Mouse (Mus musculus) liver, postnatal 0 days (tissue): ENCODE measurements around the gene Eef1akmt4. TPM values are rescaled to one million over a fixed set of nuclear protein-coding genes. Genes with fewer than 3 reads are reported as not detected.

Source experiments
- ATAC-seq: fragments of 200-750 bp; cut with Nextera tagmentation; 2 replicates; pipeline ENCODE4 v1.8.0; 2017; ENCODE audit warnings: mild to moderate bottlenecking, moderate library complexity
- DNase-seq: peaks from one replicate; pipeline ENCODE4 v3.0.0-alpha.2; 2016
- H3K27ac ChIP-seq: fragments of 300-500 bp; sonication (generic); 2 replicates; pipeline ENCODE4 v1.5.1; 2014; ENCODE audit warnings: antibody characterized with exemption, moderate library complexity, mild to moderate bottlenecking, low read depth
- H3K27me3 ChIP-seq: fragments of 300-500 bp; sonication (generic); 2 replicates; pipeline ENCODE4 v1.6.1; 2014; ENCODE audit warnings: low read length, control low read depth, mixed read lengths; ENCODE audit not compliant: insufficient read depth
- H3K36me3 ChIP-seq: fragments of 300-500 bp; sonication (generic); replicated peaks from 2 replicates; pipeline ENCODE4 v1.6.1; 2014; ENCODE audit warnings: mild to moderate bottlenecking, control low read depth, low read length, moderate library complexity, mixed read lengths; ENCODE audit not compliant: insufficient read depth
- H3K4me1 ChIP-seq: fragments of 300-500 bp; sonication (generic); 2 replicates; pipeline ENCODE4 v1.6.1; 2014; ENCODE audit warnings: antibody characterized with exemption, mild to moderate bottlenecking, control low read depth; ENCODE audit not compliant: insufficient read depth
- H3K4me2 ChIP-seq: fragments of 300-500 bp; sonication (generic); 2 replicates; pipeline ENCODE4 v1.6.1; 2014; ENCODE audit warnings: low read depth, mild to moderate bottlenecking, low read length, moderate library complexity, mixed read lengths
- H3K4me3 ChIP-seq: fragments of 300-500 bp; sonication (generic); 2 replicates; pipeline ENCODE4 v1.5.1; 2014; ENCODE audit warnings: low read depth, low read length
- H3K9ac ChIP-seq: fragments of 300-500 bp; sonication (generic); replicated peaks from 2 replicates; pipeline ENCODE4 v1.6.1; 2014; ENCODE audit warnings: mild to moderate bottlenecking, moderate library complexity
- H3K9me3 ChIP-seq: fragments of 300-500 bp; sonication (generic); 2 replicates; pipeline ENCODE4 v1.6.1; 2016; ENCODE audit warnings: mild to moderate bottlenecking, control low read depth, low read length, mixed read lengths
- CTCF ChIP-seq: sonication (generic); IDR thresholded peaks from 2 replicates; pipeline ENCODE4 v1.5.1; 2016; ENCODE audit warnings: antibody characterized with exemption, low read depth
- EP300 ChIP-seq: IDR thresholded peaks from 2 replicates; pipeline ENCODE4 v1.6.1; 2016; ENCODE audit warnings: antibody characterized with exemption, low read depth, mild to moderate bottlenecking
- WGBS: fragments of 180-500 bp; shearing (Covaris S2); extraction: QIAGEN DNeasy Blood & Tissue Kit; methylation state at CpG from one replicate; pipeline ENCODE4 v1.1.7; 2014; ENCODE audit not compliant: insufficient replicate concordance; 5-methylcytosine and 5-hydroxymethylcytosine counted together
- polyA plus RNA-seq: library from polyadenylated mRNA; unstranded; fragments of >200 nt; fragmentation: Nextera tagmentation; extraction: Ambion mirVana; gene quantifications from 2 replicates; pipeline ENCODE4 v1.2.1, GENCODE M21; 2015

Gene Eef1akmt4
- polyA plus RNA-seq, 1 experiment from 2014 or later, result 20.4 TPM

- Histone ChIP-seq H3K9ac (no peak overlapping the region), H3K4me1 (peaks cover 13% of the 10 kb centered on the region), H3K9me3 (no peaks in the 10 kb centered on the region), H3K4me3 (0 out of 2 replicates have a peak overlapping the region, but pooled peaks have one; percentile 4), H3K36me3 (no peaks in the 10 kb centered on the region), H3K27me3 (peaks cover 55% of the 10 kb centered on the region), H3K27ac (no peak overlapping the region), H3K4me2 (0 out of 2 replicates have a peak overlapping the region, but pooled peaks have one; percentile 16)
- ATAC-seq, result no peak
- DNase-seq, result peak; percentile 17
- WGBS, result 8% methylated on average over 48 of the region's 48 CpGs
- TF ChIP-seq EP300 (no peak), CTCF (no peak)
These were observed 20.2 kb upstream of the Eef1akmt4 start for GRCm38 (mm10) chr16:20591076-20591705.

DNA sequence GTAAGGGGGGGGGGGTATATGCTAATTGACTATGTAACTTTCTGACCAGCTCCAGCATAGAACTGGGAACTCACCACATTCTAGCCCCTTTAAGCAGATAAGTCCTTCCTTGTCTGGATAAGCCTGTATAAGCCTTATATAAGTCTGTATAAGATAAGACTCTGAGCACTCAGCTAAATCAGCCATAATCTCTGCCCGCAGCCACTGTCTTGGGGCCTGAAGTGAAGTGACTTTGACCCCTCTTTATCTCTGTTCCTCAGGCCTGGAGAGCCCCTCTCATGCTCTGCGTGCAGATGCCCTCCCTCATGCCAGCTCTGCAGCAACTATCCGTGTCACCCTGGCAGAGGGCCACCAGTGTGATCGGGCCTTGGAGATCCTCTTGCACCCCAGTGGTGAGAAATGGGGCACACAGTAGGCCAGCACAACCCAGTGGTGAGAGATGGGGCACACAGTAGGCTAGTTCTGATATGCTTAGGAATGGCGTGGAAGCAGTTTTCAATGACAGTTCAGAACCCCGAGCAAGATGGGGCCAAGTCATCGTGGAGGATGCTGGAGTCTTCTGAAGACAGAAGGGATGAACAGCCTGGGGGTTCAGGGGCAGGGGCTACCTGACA is 16.2 kb upstream of the Eef1akmt4 start:
- Histone ChIP-seq H3K27ac (no peak overlapping the region), H3K27me3 (peaks cover 31% of the 10 kb centered on the region), H3K4me1 (peaks cover 5% of the 10 kb centered on the region), H3K36me3 (no peaks in the 10 kb centered on the region), H3K4me2 (peak overlapping the region; percentile 9; the same call in 1 of the 2 replicates), H3K9me3 (no peaks in the 10 kb centered on the region), H3K4me3 (no peak overlapping the region), H3K9ac (no peak overlapping the region)
- DNase-seq, result peak; percentile 46
- 53% methylated on average over 7 of the region's 7 CpGs for WGBS
- TF ChIP-seq EP300 (peak; percentile 85; the same call in 1 of the 2 replicates), CTCF (no peak)
- peak; percentile 85 for ATAC-seq

GRCm38 (mm10) chr16:20595737-20596136 is 15.7 kb upstream of the Eef1akmt4 start:
- no peak for TF ChIP-seq EP300
- TF ChIP-seq CTCF, result no peak
- WGBS, result 72% methylated on average over 4 of the region's 4 CpGs
- no peaks in the 10 kb centered on the region for H3K9me3 ChIP-seq
- no peak overlapping the region for H3K4me3 ChIP-seq
- no peak overlapping the region for H3K27ac ChIP-seq
- no peak overlapping the region for H3K9ac ChIP-seq
- H3K27me3 ChIP-seq, result peaks cover 25% of the 10 kb centered on the region
- H3K4me2 ChIP-seq, result 0 out of 2 replicates have a peak overlapping the region, but pooled peaks have one; percentile 9
- no peaks in the 10 kb centered on the region; the same call in none of the 2 replicates for H3K4me1 ChIP-seq
- ATAC-seq (no peak), DNase-seq (no peak)
- no peaks in the 10 kb centered on the region for H3K36me3 ChIP-seq

DNA sequence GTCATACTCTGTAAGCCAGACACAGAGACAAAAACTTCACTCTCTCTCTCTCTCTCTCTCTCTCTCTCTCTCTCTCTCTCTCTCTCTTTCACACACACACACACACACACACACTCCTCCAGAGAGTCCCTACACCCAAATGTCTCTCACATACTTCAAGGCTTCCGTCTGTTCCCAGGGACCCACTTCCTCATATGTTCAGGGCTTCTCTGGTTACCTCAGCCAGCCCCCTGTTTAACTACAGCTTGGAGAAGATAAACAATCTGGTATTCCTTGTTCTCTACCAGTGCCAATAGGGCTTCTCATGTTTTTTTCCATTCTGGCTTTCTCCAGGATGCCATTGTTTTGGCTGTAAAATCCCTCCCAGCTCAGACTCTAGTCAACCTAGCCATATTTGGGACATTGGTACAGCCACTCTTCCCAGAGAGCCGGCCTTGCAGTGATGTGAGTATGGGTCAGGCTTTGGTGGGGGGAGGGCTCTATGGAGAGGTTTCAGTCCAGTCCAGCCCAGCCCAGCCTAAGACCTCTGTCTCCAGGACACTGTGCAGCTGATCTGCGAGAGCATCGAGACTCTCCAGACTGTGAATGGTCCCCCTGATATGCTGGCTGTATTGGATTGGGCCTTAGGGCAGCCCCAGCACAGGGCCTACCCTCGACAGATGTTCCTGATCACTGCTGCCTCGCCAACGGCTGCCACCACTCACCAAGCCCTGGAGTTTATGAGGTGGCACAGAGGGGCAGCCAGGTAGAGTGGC is 14.5 kb upstream of the Eef1akmt4 start:
- ATAC-seq, result no peak

GRCm38 (mm10) chr16:20600511-20600910 is 10.9 kb upstream of the Eef1akmt4 start:
- DNase-seq, result no peak
- H3K27me3 ChIP-seq, result 0 out of 2 replicates have a peak, but pooled peaks cover 4% of the 10 kb centered on the region
- no peak overlapping the region for H3K4me3 ChIP-seq
- no peak for TF ChIP-seq CTCF
- no peak for TF ChIP-seq EP300
- no peak overlapping the region for H3K4me2 ChIP-seq
- H3K27ac ChIP-seq, result no peak overlapping the region
- H3K9me3 ChIP-seq, result no peaks in the 10 kb centered on the region
- WGBS, result 77% methylated on average over 5 of the region's 5 CpGs
- H3K9ac ChIP-seq, result no peak overlapping the region
- ATAC-seq, result no peak
- H3K36me3 ChIP-seq, result peaks cover 7% of the 10 kb centered on the region
- H3K4me1 ChIP-seq, result no peaks in the 10 kb centered on the region; the same call in 1 of the 2 replicates

More for the DNA sequence above, 14.5 kb upstream of the Eef1akmt4 start:
- Histone ChIP-seq H3K27me3 (peaks cover 18% of the 10 kb centered on the region), H3K9ac (no peak overlapping the region), H3K36me3 (no peaks in the 10 kb centered on the region), H3K4me3 (no peak overlapping the region), H3K9me3 (no peaks in the 10 kb centered on the region), H3K27ac (no peak overlapping the region), H3K4me2 (no peak overlapping the region), H3K4me1 (no peaks in the 10 kb centered on the region; the same call in 1 of the 2 replicates)
- TF ChIP-seq CTCF (no peak), EP300 (no peak)
- WGBS, result 56% methylated on average over 7 of the region's 7 CpGs
- no peak for DNase-seq

DNA sequence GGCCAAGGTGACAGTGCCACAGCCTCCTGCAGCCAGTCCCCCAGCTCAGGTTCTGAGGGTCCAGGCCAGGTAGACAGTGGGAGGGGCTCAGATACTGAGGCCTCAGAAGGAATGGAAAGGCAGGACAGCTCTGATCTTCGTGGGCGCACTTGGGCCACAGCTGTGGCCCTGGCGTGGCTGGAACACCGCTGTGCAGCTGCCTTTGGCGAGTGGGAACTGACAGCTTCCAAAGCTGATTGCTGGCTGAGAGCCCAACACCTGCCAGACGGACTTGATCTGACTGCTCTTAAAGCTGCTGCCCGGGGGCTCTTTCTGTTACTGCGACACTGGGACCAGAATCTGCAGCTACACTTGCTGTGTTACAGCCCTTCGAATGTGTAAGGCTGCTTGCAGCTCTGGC is 6.7 kb upstream of the Eef1akmt4 start:
- 0 out of 2 replicates have a peak, but pooled peaks cover 4% of the 10 kb centered on the region for H3K27me3 ChIP-seq
- DNase-seq (no peak), ATAC-seq (no peak)
- H3K9me3 ChIP-seq, result no peaks in the 10 kb centered on the region
- H3K4me1 ChIP-seq, result peaks cover 2% of the 10 kb centered on the region
- H3K36me3 ChIP-seq, result peaks cover 30% of the 10 kb centered on the region
- no peak overlapping the region for H3K9ac ChIP-seq
- H3K4me3 ChIP-seq, result no peak overlapping the region
- no peak overlapping the region for H3K27ac ChIP-seq
- TF ChIP-seq CTCF, result no peak
- TF ChIP-seq EP300, result no peak
- no peak overlapping the region for H3K4me2 ChIP-seq
- 78% methylated on average over 9 of the region's 9 CpGs for WGBS
